ENCODE assay signal across 8 mouse cellular contexts in the genomic region with DNA sequence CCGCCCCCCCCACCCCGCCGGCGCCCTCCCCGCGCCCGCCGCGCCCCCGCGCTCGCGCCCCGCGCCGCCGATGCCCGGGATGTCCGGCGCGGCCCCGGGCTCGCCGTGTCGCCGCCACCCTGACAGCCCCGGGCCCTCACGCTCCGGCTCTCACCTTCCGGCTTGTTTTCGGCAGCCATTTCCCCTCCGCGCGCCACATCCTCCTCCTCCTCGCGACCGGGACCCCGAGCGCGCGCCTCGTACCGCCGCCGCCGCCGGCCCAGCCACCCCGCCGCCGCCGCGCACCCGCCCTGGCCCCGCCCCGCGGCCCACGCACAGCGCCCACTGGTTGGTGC. TPM values are rescaled to one million over a fixed set of nuclear protein-coding genes. Genes with fewer than 3 reads are reported as not detected.
DNase-seq lines count a peak whose midpoint lies in the region; ATAC-seq and TF ChIP-seq lines count a peak whose summit lies in the region.

No protein-coding gene starts in this region.

- peak in 1 of 2 experiments; percentile 100 for DNase-seq in heart, adult 2 months
- no peak for DNase-seq in heart, adult 8-10 months (ENCODE audit: low spot score)
- peak; percentile 100 for DNase-seq in thymus, postnatal 25 days
- no peak for DNase-seq in thymus, adult 18-20 months
- no peak for DNase-seq in limb, embryonic 10.5 days (ENCODE audit: low spot score)
- DNase-seq in urinary bladder, postnatal 14 days (ENCODE audit: low spot score) = no peak

- no peak for TF ChIP-seq CTCF in heart, adult 2 months (IDR thresholded peaks at IDR 0.05)

- no peaks in the 10 kb centered on the region for H3K27me3 ChIP-seq in heart, adult 2 months (ENCODE audit: control insufficient read depth, insufficient read depth, low read length)
- no peaks in the 10 kb centered on the region for H3K27me3 ChIP-seq in limb, embryonic 10.5 days (ENCODE audit: low read depth, poor library complexity, severe bottlenecking)
- no peaks in the 10 kb centered on the region for H3K27me3 ChIP-seq in stomach, embryonic 14.5 days (ENCODE audit: control insufficient read depth, insufficient read depth, low read length)

- ATAC-seq in stomach, embryonic 14.5 days (ENCODE audit: insufficient number of reproducible peaks, insufficient read depth, low FRiP score, low read depth) = no peak
- no peak for ATAC-seq in erythroid progenitor cell, adult 5-6 weeks (replicated peaks; ENCODE audit: low FRiP score, poor library complexity, severe bottlenecking)

- H3K36me3 ChIP-seq in heart, adult 2 months (ENCODE audit: control insufficient read depth, insufficient read depth, low read length) = peaks cover 9% of the 10 kb centered on the region
- peaks cover 14% of the 10 kb centered on the region; the same call in 1 of the 2 replicates for H3K36me3 ChIP-seq in limb, embryonic 10.5 days
- H3K36me3 ChIP-seq in stomach, embryonic 14.5 days (ENCODE audit: control insufficient read depth, insufficient read depth, low read length) = no peaks in the 10 kb centered on the region; the same call in 1 of the 2 replicates

- H3K9me3 ChIP-seq in limb, embryonic 10.5 days (replicated peaks) = no peaks in the 10 kb centered on the region
- H3K9me3 ChIP-seq in stomach, embryonic 14.5 days (ENCODE audit: control insufficient read depth, low read depth, low read length) = no peaks in the 10 kb centered on the region

- peaks cover 8% of the 10 kb centered on the region for H3K4me1 ChIP-seq in heart, adult 2 months (ENCODE audit: control insufficient read depth, insufficient read depth, low read length)
- peaks cover 25% of the 10 kb centered on the region for H3K4me1 ChIP-seq in limb, embryonic 10.5 days
- peaks cover 10% of the 10 kb centered on the region; the same call in 1 of the 2 replicates for H3K4me1 ChIP-seq in stomach, embryonic 14.5 days (ENCODE audit: control insufficient read depth, insufficient read depth, low read length)

- TF ChIP-seq EP300 in heart, adult 2 months (IDR thresholded peaks at IDR 0.05; ENCODE audit: insufficient read depth, low read depth, low read length) = no peak

- H3K4me3 ChIP-seq in heart, adult 2 months = peak overlapping the region; percentile 56
- H3K4me3 ChIP-seq in limb, embryonic 10.5 days = peak overlapping the region; percentile 84
- peak overlapping the region; percentile 65 for H3K4me3 ChIP-seq in stomach, embryonic 14.5 days (ENCODE audit: low read depth, low read length)

- 1% methylated on average over 40 of the region's 58 CpGs for WGBS in heart, adult 2 months
- 4% methylated on average over 38 of the region's 58 CpGs for WGBS in limb, embryonic 10.5 days
- WGBS in stomach, embryonic 14.5 days = 1% methylated on average over 18 of the region's 58 CpGs

- peaks cover 2% of the 10 kb centered on the region; the same call in 1 of the 2 replicates for H3K79me2 ChIP-seq in heart, adult 2 months (replicated peaks; ENCODE audit: control insufficient read depth, insufficient read depth, low read length)

- peak overlapping the region; percentile 97 for H3K9ac ChIP-seq in heart, adult 2 months (ENCODE audit: low read depth, low read length)
- peak overlapping the region; percentile 81 for H3K9ac ChIP-seq in stomach, embryonic 14.5 days (replicated peaks; ENCODE audit: low read depth, low read length)

- intact Hi-C loops in heart, adult 2 months (cut with DNase I) = no loop called here

- H3K4me2 ChIP-seq in stomach, embryonic 14.5 days (replicated peaks; ENCODE audit: low read depth, low read length) = peak overlapping the region; percentile 94

- peak overlapping the region; percentile 80 for H3K27ac ChIP-seq in heart, adult 2 months
- peak overlapping the region; percentile 94 for H3K27ac ChIP-seq in limb, embryonic 10.5 days
- H3K27ac ChIP-seq in stomach, embryonic 14.5 days (ENCODE audit: low read length) = no peak overlapping the region

- TF ChIP-seq POLR2A in heart, adult 2 months (IDR thresholded peaks at IDR 0.05; ENCODE audit: insufficient read depth, low read depth, low read length) = no peak

RNA-seq across cellular contexts. Expression of a gene that starts 0.2 kb away (rescaled TPM):
- 100 to 1,000 TPM; 208 to 234 TPM for total RNA-seq in heart, adult 2 months (2021)
- 39.4 and 75.3 TPM in 2 replicates for polyA plus RNA-seq in heart, adult 2 months (2012; rRNA removed)
- total RNA-seq in heart, adult 8-10 months (2022) = 100 to 1,000 TPM; 185 to 232 (median 202) TPM
- polyA plus RNA-seq in limb, embryonic 10.5 days (2016; fragmentation: Nextera tagmentation; extraction: Ambion mirVana) = 94.3 and 102 TPM in 2 replicates
- polyA plus RNA-seq in stomach, embryonic 14.5 days (2014; fragmentation: Nextera tagmentation; extraction: Ambion mirVana) = 86.8 and 106 TPM in 2 replicates
- 67.5 and 120 TPM in 2 replicates for total RNA-seq in erythroid progenitor cell, adult 5-6 weeks (2015; ENCODE audit: low replicate concordance)
- total RNA-seq in erythroid progenitor cell, adult 5-6 weeks (2017; ENCODE audit: low replicate concordance) = 13.5 and 41.5 TPM in 2 replicates
